Mouse (Mus musculus): Measurements from ENCODE around the gene Mstn. TPM values are rescaled to one million over a fixed set of nuclear protein-coding genes. Genes with fewer than 3 reads are reported as not detected.

The Mstn gene
- polyA plus RNA-seq (2012; rRNA removed) = 0.18 and 0.25 TPM in 2 replicates

DNA sequence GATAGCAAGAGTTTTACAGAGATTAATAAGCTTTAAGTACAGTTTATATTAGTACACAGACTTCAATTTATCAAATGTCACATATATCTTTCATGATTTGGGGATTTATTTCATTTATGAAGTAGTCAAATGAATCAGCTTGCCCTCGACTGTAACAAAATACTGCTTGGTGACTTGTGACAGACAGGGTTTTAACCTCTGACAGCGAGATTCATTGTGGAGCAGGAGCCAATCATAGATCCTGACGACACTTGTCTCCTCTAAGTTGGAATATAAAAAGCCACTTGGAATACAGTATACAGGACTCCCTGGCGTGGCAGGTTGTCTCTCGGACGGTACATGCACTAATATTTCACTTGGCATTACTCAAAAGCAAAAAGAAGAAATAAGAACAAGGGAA is at the start of gene Mstn:
Gene Mstn (plus strand): TSS at position 301 of the 400 bp plus-strand sequence.
- TF ChIP-seq CTCF (IDR thresholded peaks at IDR 0.05; ENCODE audit: borderline replicate concordance, extremely low read depth, insufficient read depth, insufficient read length) = no peak
- no peak for TF ChIP-seq POLR2A (IDR thresholded peaks at IDR 0.05; ENCODE audit: borderline replicate concordance, extremely low read depth, insufficient read depth, insufficient read length, poor library complexity, severe bottlenecking)
- DNase-seq (ENCODE audit: low read depth) = no peak

DNA sequence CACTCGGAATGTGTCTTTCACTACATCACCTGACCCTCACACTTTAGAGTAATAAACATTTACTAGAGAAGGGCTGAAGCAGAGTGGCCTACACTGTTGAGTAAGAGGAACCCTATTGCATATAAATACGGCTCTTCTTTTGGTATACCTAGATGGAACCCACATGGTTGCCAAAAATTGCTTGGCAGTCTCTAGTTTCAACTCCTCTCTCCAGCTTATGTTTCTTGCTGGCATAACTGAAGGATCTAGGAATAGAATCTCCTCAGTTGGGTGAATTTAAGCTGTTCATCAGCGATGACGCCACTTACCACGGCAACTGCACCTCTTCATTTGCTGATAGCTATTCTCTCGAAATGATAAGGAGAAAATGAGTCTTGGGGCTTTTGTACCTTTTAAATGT is 46.7 kb upstream of the Mstn start:
- TF ChIP-seq CTCF (IDR thresholded peaks at IDR 0.05; ENCODE audit: borderline replicate concordance, extremely low read depth, insufficient read depth, insufficient read length) = no peak
- TF ChIP-seq POLR2A (IDR thresholded peaks at IDR 0.05; ENCODE audit: borderline replicate concordance, extremely low read depth, insufficient read depth, insufficient read length, poor library complexity, severe bottlenecking) = no peak
- DNase-seq (ENCODE audit: low read depth) = no peak

DNA sequence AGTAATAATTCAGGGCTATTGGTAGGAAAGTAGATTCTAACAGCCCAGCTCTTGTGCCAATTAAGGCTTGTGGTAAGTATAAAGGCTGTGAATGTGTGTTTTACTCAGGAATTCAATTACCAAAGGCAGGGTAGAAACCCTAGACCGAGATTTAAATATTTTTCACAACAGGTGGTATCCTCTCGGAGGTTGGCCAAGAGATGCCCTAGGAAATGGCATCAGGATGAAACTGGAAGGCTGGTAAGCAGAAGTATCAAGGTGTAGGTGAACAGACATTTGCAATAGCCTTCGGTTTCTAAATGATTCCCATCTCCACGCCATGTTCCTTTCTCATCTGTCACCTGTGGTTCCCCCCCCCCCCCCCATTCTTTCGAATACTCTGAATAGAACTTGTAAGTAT is 45.8 kb upstream of the Mstn start:
- no peak for DNase-seq (ENCODE audit: low read depth)
- TF ChIP-seq POLR2A (IDR thresholded peaks at IDR 0.05; ENCODE audit: borderline replicate concordance, extremely low read depth, insufficient read depth, insufficient read length, poor library complexity, severe bottlenecking) (no peak), CTCF (IDR thresholded peaks at IDR 0.05; ENCODE audit: borderline replicate concordance, extremely low read depth, insufficient read depth, insufficient read length) (no peak)

DNA sequence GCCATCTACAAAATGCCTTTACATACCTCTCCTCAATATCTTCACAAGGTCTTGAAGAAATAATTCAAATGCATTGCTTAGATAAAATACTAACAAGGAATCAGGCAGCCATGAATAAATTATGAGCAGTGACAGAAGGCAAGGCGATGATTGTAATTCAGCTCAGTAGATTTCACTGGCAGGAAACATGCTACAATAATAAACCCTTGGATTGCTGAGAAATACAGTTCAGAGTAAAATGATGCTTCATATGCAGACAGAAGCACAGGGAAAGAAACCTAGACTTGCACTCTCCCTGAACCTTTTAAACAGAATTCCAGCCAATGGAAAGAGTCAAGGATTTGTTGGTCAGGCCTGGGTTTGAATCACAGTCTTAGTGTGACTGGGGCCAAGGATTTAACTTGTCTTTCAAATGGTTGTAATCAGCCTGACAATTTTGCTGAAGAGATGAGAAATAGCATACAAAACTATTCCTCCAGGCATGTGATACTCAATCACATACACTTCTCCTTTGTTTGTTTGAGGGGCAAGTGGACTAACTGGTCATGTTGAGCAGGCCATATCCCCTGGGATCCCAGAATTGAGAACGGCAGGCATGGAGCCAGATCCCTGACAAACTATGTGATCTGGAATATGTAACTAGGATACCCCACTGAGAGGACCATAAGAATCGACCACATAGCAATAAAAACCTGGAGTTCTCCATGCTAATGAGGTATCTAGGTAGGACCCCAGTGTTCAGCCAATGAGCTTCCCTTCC is 42.5 kb upstream of the Mstn start:
- TF ChIP-seq POLR2A (IDR thresholded peaks at IDR 0.05; ENCODE audit: borderline replicate concordance, extremely low read depth, insufficient read depth, insufficient read length, poor library complexity, severe bottlenecking) = no peak
- no peak for TF ChIP-seq CTCF (IDR thresholded peaks at IDR 0.05; ENCODE audit: borderline replicate concordance, extremely low read depth, insufficient read depth, insufficient read length)
- DNase-seq (ENCODE audit: low read depth) = peak; percentile 61

DNA sequence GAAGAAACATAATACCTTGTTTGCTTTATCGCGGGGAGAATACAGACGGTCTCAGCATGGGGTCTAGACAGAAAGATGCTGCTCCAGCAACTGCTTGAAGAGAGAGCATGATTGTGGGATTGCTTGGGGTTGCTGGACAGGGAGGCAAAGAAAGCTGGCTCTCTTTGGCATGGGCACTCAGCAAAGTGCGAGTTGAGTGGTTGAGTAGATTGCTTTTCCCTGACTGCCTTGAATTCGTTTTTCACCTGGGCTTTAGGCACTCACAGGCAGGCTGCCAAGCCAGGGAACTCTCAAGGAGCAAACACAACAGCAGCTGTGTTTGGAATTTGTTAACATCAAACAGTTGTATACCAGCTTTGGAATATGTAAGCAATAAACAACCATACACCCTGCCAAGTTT is 41.4 kb upstream of the Mstn start, which contains the start of gene 1700019D03Rik:
Gene 1700019D03Rik (minus strand): TSS at position 101 of the 400 bp plus-strand sequence.
- no peak for DNase-seq (ENCODE audit: low read depth)

DNA sequence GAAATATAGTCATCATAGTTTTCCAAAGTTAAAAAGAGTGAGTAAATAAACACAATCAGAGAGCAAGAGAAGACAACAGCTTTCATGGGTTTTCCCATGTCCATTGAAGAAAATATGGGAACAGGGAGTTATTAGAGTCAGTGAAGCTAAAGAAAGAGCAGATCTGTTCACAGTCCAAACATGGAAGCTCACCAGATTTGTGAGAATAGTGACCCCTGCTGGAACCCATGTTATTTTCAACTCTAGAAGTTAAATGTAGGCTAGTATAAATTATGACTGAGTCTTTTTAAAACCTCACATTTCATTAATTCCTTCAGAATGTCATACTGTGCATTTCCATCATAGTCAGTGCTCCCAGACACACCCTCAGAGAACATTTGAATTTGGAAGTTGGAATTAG is 28.9 kb upstream of the Mstn start:
- TF ChIP-seq POLR2A (IDR thresholded peaks at IDR 0.05; ENCODE audit: borderline replicate concordance, extremely low read depth, insufficient read depth, insufficient read length, poor library complexity, severe bottlenecking) (no peak), CTCF (IDR thresholded peaks at IDR 0.05; ENCODE audit: borderline replicate concordance, extremely low read depth, insufficient read depth, insufficient read length) (peak; percentile 17; the same call in 1 of the 2 replicates)
- DNase-seq (ENCODE audit: low read depth) = peak; percentile 59

More for the DNA sequence above, 41.4 kb upstream of the Mstn start, which contains the start of gene 1700019D03Rik:
- TF ChIP-seq POLR2A (IDR thresholded peaks at IDR 0.05; ENCODE audit: borderline replicate concordance, extremely low read depth, insufficient read depth, insufficient read length, poor library complexity, severe bottlenecking) = no peak
- TF ChIP-seq CTCF (IDR thresholded peaks at IDR 0.05; ENCODE audit: borderline replicate concordance, extremely low read depth, insufficient read depth, insufficient read length) = no peak

DNA sequence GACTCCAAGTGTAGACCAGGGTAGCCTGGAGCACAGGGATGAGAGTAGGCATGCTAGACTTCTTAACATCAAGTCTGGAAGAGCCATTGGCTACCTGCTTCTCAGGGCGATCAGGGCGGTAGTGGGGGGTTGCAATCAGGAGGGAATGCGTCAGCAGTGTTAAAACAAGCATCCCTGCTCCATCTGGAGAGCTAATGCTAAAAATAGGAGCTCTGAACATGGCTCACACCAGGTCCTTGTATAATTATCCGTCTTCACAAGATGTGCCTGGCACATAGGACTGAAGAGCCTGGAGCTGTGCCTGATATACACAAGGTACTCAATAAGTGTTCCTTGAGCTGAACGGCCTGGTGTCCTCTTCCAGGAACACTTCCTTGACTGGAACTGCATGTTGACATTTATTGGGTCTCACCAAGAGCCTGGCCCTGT is 24.0 kb upstream of the Mstn start:
- DNase-seq (ENCODE audit: low read depth) = no peak
- TF ChIP-seq POLR2A (IDR thresholded peaks at IDR 0.05; ENCODE audit: borderline replicate concordance, extremely low read depth, insufficient read depth, insufficient read length, poor library complexity, severe bottlenecking) (no peak), CTCF (IDR thresholded peaks at IDR 0.05; ENCODE audit: borderline replicate concordance, extremely low read depth, insufficient read depth, insufficient read length) (no peak)

DNA sequence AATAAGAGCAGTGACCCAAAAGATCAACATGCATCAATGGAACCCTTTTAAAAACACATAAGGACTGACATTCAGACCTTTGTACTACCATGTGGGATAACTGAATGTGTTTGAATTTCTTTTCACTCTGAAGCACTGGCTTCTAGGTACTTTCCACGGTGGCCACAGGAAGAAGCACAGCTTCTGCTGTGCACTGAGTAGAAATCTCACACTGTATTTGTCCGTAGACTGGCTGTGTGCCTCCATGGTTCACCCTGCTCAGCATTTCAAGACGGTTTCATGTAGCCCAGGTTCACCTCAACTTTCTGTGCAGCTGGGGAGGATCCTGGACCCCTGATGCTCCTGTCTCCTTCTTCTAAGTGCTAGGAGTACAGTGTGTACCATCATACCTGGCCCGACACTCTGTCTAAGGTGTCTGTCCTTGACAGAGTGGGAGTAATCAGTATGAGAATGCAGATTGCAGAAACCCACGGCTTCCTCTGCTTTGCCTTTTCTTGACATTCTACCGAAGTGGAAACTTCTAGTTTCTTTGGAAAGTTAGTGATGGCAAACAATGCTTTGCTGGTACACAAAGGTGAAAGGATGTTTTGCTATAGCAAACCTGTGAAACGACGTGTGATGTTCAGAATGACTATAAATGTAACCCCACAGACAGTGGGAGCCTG is 11.5 kb upstream of the Mstn start:
- no peak for DNase-seq (ENCODE audit: low read depth)
- TF ChIP-seq CTCF (IDR thresholded peaks at IDR 0.05; ENCODE audit: borderline replicate concordance, extremely low read depth, insufficient read depth, insufficient read length) (no peak), POLR2A (IDR thresholded peaks at IDR 0.05; ENCODE audit: borderline replicate concordance, extremely low read depth, insufficient read depth, insufficient read length, poor library complexity, severe bottlenecking) (no peak)

DNA sequence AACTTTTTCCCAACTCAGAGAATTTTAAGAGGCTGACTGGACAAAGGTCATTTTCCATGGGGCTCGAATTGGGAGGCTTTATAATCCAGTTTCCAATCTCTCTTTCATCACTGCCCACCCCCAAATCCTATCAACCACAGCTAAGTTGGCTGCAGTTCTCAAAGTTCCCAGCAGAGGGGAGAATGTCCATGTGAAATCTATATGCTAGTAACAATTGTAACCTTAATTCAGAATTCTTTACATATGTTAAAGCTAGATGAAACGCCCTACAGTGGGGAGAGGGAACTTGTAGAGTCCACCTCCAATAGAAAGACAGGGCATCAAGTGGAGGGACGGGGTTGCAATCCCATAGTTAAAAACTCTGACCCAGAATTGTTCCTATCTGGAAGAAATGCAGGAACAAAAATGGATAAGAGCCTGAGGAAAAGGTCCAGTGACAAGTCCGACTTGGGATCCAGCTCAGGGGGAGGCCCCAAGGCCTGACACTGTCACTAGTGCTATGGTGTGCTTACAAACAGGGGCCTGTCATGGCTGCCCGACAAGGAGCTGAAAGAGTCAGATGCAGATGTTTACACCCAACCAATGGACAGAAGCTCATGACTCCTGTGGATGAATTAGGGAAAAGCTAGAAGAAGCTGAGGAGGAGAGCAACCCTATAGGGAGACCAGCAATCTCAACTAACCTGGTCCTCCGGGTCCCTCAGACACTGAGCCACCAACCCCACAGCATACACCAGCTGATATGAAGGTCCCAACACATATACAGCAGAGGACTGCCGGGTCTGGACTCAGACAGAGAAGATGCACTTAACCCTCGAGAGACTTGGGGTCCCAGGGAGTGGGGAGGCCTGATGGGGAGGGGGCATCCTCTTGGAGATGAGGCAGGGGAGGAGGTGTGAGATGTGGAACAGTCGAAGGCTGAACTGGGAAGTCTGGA is 8.1 kb upstream of the Mstn start:
- TF ChIP-seq CTCF (IDR thresholded peaks at IDR 0.05; ENCODE audit: borderline replicate concordance, extremely low read depth, insufficient read depth, insufficient read length) = peak; percentile 67; the same call in 1 of the 2 replicates
- TF ChIP-seq POLR2A (IDR thresholded peaks at IDR 0.05; ENCODE audit: borderline replicate concordance, extremely low read depth, insufficient read depth, insufficient read length, poor library complexity, severe bottlenecking) = no peak
- peak; percentile 76 for DNase-seq (ENCODE audit: low read depth)

DNA sequence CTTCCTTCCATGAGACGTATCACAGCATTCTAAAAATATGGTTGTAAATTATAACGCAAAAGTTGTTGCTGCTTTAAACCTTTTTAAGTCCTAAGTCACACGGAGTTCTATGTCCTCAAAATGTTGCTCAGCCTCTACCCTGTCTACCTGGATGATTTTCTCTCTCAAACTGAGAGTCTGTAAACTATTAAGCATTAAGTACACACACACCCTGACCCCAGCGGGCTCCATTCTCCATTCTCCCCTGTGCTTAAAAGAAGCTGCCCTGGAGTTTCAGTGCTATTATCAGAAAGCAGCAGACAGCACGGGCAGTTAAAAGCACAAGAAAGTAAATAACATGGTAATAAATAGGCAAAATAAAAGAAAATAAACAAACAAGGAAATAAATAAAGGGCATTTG is 2.3 kb upstream of the Mstn start:
- no peak for DNase-seq (ENCODE audit: low read depth)
- TF ChIP-seq POLR2A (IDR thresholded peaks at IDR 0.05; ENCODE audit: borderline replicate concordance, extremely low read depth, insufficient read depth, insufficient read length, poor library complexity, severe bottlenecking) (no peak), CTCF (IDR thresholded peaks at IDR 0.05; ENCODE audit: borderline replicate concordance, extremely low read depth, insufficient read depth, insufficient read length) (no peak)

DNA sequence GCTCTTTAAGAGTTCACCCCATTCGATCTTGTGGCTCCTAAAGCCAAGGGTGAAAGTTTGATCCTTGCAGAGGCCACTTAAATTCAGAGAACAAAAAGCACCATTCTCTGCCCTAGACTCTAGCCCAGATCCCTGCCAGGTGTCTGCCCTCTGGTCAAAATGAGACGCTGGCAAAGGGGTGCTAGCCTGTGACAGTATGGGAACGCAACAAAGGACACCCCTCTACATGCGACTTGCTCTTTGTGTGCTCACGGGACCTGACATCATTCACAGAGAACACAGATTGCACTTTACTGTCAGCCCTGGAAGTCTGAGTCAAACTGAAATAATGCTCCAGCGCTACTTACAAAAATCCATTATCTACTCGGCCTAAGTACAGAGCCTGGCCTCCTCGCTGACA is 941 bp upstream of the Mstn start:
- TF ChIP-seq CTCF (IDR thresholded peaks at IDR 0.05; ENCODE audit: borderline replicate concordance, extremely low read depth, insufficient read depth, insufficient read length) (no peak), POLR2A (IDR thresholded peaks at IDR 0.05; ENCODE audit: borderline replicate concordance, extremely low read depth, insufficient read depth, insufficient read length, poor library complexity, severe bottlenecking) (no peak)
- peak; percentile 46 for DNase-seq (ENCODE audit: low read depth)
